Mouse (Mus musculus): Measurements from ENCODE around the gene Ripk1.
"Not testable (repeated sequence)": the region's sequence is repeated elsewhere in the genome, so short reads cannot be mapped to it uniquely, and the experiment has no call there.

Ripk1 gene

GRCm38 (mm10) chr13:34037172-34038055 is 35.3 kb downstream of the Ripk1 start, which contains the start of gene Bphl:
Bphl (plus strand) TSS chr13:34037597.
- intact Hi-C loops (cut with DNase I): no loop called here

GRCm38 (mm10) chr13:34038056-34038432 is 35.9 kb downstream of the Ripk1 start:
- intact Hi-C loops (cut with DNase I): no loop called here

- intact Hi-C loops (cut with DNase I): no loop called here
Observed at GRCm38 (mm10) chr13:34038901-34039341, 36.8 kb downstream of the Ripk1 start.

GRCm38 (mm10) chr13:34040091-34040490 is 37.9 kb downstream of the Ripk1 start:
- intact Hi-C loops (cut with DNase I): no loop called here

GRCm38 (mm10) chr13:34043716-34044393 is 41.7 kb downstream of the Ripk1 start:
- intact Hi-C loops (cut with DNase I): no loop called here

GRCm38 (mm10) chr13:34045511-34046249 is 43.5 kb downstream of the Ripk1 start:
- intact Hi-C loops (cut with DNase I): loop anchor here (1.0 to 5.0 kb wide), 2 partner anchors 110 to 592 kb away; no protein-coding TSS in a partner anchor

GRCm38 (mm10) chr13:34046421-34047012 is 44.4 kb downstream of the Ripk1 start:
- intact Hi-C loops (cut with DNase I): loop anchor here (1.0 to 5.0 kb wide), 2 partner anchors 109 to 591 kb away; no protein-coding TSS in a partner anchor

GRCm38 (mm10) chr13:34047526-34047925 is 45.4 kb downstream of the Ripk1 start:
- intact Hi-C loops (cut with DNase I): loop anchor here (5.0 kb wide), 1 partner anchor 590 kb away; no protein-coding TSS in a partner anchor

- intact Hi-C loops (cut with DNase I): no loop called here
Observed at GRCm38 (mm10) chr13:34050479-34050878, 48.3 kb downstream of the Ripk1 start.

- intact Hi-C loops (cut with DNase I): no loop called here
Observed at GRCm38 (mm10) chr13:34051692-34052091, 49.5 kb downstream of the Ripk1 start.

- intact Hi-C loops (cut with DNase I): no loop called here
Observed at GRCm38 (mm10) chr13:34053673-34054282, 51.6 kb downstream of the Ripk1 start.

- intact Hi-C loops (cut with DNase I): no loop called here
Observed at GRCm38 (mm10) chr13:34054391-34054790, 52.2 kb downstream of the Ripk1 start.

GRCm38 (mm10) chr13:34054983-34055382 is 52.8 kb downstream of the Ripk1 start:
- intact Hi-C loops (cut with DNase I): no loop called here

GRCm38 (mm10) chr13:34057252-34057651 is 55.1 kb downstream of the Ripk1 start:
- intact Hi-C loops (cut with DNase I): no loop called here

- intact Hi-C loops (cut with DNase I): no loop called here
Observed at GRCm38 (mm10) chr13:34060061-34060460, 57.9 kb downstream of the Ripk1 start.

- intact Hi-C loops (cut with DNase I): no loop called here
Observed at GRCm38 (mm10) chr13:34062466-34062865, 60.3 kb downstream of the Ripk1 start.

- intact Hi-C loops (cut with DNase I): no loop called here
Observed at GRCm38 (mm10) chr13:34066351-34066750, 64.2 kb downstream of the Ripk1 start.

GRCm38 (mm10) chr13:34070296-34070695 is 68.1 kb downstream of the Ripk1 start:
- intact Hi-C loops (cut with DNase I): no loop called here

GRCm38 (mm10) chr13:34071836-34072235 is 69.7 kb downstream of the Ripk1 start:
- intact Hi-C loops (cut with DNase I): no loop called here

- intact Hi-C loops (cut with DNase I): no loop called here
Observed at GRCm38 (mm10) chr13:34072847-34073246, 70.7 kb downstream of the Ripk1 start.

- intact Hi-C loops (cut with DNase I): not testable (repeated sequence)
Observed at GRCm38 (mm10) chr13:34074441-34074840, 72.3 kb downstream of the Ripk1 start.
